Mouse (Mus musculus): ENCODE measurements around the gene Eif1ad.
A peak's percentile ranks its signal among the peaks of the same experiment; 100 is the strongest.
"Not testable (repeated sequence)": the region's sequence is repeated elsewhere in the genome, so short reads cannot be mapped to it uniquely, and the experiment has no call there.

Eif1ad gene

GRCm38 (mm10) chr19:5377446-5377845 is 10.9 kb downstream of the Eif1ad start:
- DNase-seq, result no peak

- no peak for DNase-seq
Observed at GRCm38 (mm10) chr19:5383326-5383725, 16.8 kb downstream of the Eif1ad start.

- DNase-seq, result no peak
Observed at GRCm38 (mm10) chr19:5384715-5385114, 18.2 kb downstream of the Eif1ad start.

GRCm38 (mm10) chr19:5388011-5388441 is 21.5 kb downstream of the Eif1ad start:
- DNase-seq, result peak in 1 of 2 experiments; percentile 24

GRCm38 (mm10) chr19:5388588-5389242 is 22.2 kb downstream of the Eif1ad start, which contains the start of gene Sart1:
Gene Sart1, minus strand, starts transcription at chr19:5388703.
- DNase-seq, result peak; percentile 96 to 97

- DNase-seq, result no peak
Observed at GRCm38 (mm10) chr19:5389647-5390046, 23.1 kb downstream of the Eif1ad start.

- no peak for DNase-seq
Observed at GRCm38 (mm10) chr19:5390416-5390815, 23.9 kb downstream of the Eif1ad start.

GRCm38 (mm10) chr19:5392892-5393291 is 26.4 kb downstream of the Eif1ad start:
- DNase-seq, result peak; percentile 65 to 86

GRCm38 (mm10) chr19:5394168-5394567 is 27.6 kb downstream of the Eif1ad start:
- no peak for DNase-seq

GRCm38 (mm10) chr19:5395371-5395770 is 28.8 kb downstream of the Eif1ad start:
- DNase-seq, result no peak

- DNase-seq, result not testable (repeated sequence)
Observed at GRCm38 (mm10) chr19:5401073-5401472, 34.5 kb downstream of the Eif1ad start.

GRCm38 (mm10) chr19:5402293-5402692 is 35.8 kb downstream of the Eif1ad start, which contains the start of gene Tsga10ip:
Gene Tsga10ip, minus strand, starts transcription at chr19:5402526.
- no peak for DNase-seq

GRCm38 (mm10) chr19:5405924-5406323 is 39.4 kb downstream of the Eif1ad start:
- no peak for DNase-seq

- DNase-seq, result peak; percentile 70 to 71
Observed at GRCm38 (mm10) chr19:5406531-5407126, 40.1 kb downstream of the Eif1ad start.

- DNase-seq, result peak in 1 of 2 experiments; percentile 72
Observed at GRCm38 (mm10) chr19:5407133-5407532, 40.6 kb downstream of the Eif1ad start.

- DNase-seq, result peak in 1 of 2 experiments; percentile 64
Observed at GRCm38 (mm10) chr19:5408057-5409001, 41.8 kb downstream of the Eif1ad start.

GRCm38 (mm10) chr19:5409068-5409467 is 42.5 kb downstream of the Eif1ad start:
- no peak for DNase-seq

GRCm38 (mm10) chr19:5410641-5411040 is 44.1 kb downstream of the Eif1ad start:
- no peak for DNase-seq

GRCm38 (mm10) chr19:5411961-5412360 is 45.4 kb downstream of the Eif1ad start:
- DNase-seq, result no peak

- DNase-seq, result no peak
Observed at GRCm38 (mm10) chr19:5413840-5414239, 47.3 kb downstream of the Eif1ad start.

- DNase-seq, result no peak
Observed at GRCm38 (mm10) chr19:5414534-5414957, 48.0 kb downstream of the Eif1ad start.

- no peak for DNase-seq
Observed at GRCm38 (mm10) chr19:5418750-5419466, 52.4 kb downstream of the Eif1ad start.

All from kidney, adult 8-10 months (tissue).